Mouse (Mus musculus) v-Abl transformed pro-B cells (cell line): ENCODE measurements around the gene Kcnk5.

ENCODE experiments used
- in situ Hi-C, 2 experiments: fragments of 400-800 bp; cut with MboI; formaldehyde crosslinking; loops; one replicate each; pipeline ENCODE4 v1.15.1; 2025; ENCODE audit not compliant: unreplicated experiment in 2 of 2

Kcnk5 gene

DNA sequence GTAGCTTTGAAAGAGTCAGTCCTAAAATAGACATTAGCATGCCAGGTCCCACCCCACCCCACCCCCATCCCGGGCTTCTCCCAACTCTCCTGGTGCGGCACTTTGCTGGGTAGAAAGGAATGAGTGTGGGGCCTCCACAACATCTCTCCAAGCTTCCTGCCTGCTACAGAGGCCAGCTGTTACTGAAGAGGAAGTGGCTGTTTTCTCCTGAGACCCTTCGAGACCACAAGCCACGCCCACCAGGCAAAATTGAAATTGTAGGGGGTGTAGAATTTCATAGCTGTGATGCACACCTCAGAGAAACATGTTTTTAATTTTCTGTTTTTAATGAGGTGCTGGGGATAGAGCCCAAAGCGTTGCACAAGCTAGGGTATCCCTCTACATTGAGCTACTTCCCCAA, 60.7 kb downstream of the Kcnk5 start:
- in situ Hi-C loops: loop anchor here in 1 of 2 experiments (25.0 kb wide), 2 partner anchors 316 to 541 kb away; partner anchors contain the start of genes Myoz1, Sec24c and Synpo2l

DNA sequence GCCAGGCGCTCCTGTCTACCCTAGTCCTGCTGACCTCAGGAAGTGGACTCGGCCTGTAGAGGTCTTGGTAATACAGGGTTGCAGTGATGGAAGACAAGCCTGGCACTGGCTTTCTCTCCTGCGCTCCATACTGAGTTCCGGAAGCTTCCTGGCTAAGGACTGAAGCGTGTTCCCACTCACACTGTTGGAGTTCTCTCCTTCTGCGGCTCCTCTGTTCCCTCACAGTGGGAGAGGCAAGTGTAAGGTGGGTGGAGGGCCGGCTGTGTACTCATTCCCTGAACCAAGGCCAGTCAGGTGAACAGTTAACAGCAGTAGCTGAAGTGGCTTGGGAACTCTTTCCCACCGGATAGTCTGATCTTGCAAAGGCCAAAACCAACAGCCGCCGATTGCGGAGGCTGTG, 61.6 kb downstream of the Kcnk5 start:
- in situ Hi-C loops: loop anchor here in 1 of 2 experiments (25.0 kb wide), 2 partner anchors 317 to 542 kb away; partner anchors contain the start of genes Myoz1, Sec24c and Synpo2l

DNA sequence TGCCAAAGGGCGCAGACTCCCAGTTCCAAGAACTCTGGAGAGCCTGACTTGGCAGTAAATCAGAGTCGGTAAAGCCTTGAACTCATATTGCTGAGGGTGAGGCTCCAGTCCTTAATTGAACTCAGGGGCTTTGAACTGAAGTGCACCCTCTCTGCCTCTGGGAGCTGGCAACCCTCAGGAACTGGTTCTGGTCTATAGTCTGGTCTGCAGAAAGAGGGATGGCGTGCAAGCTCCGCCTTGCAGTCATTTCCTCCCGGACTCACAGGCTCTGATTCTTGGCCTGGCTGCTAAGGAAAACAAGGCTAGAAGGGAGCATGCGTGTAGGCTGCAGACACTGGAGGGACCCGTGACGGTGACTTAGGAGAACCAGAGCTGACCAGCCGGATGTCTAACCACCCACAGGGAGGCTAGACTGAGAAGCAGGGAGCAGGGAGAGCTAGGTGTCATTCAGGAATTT, 65.4 kb downstream of the Kcnk5 start:
- in situ Hi-C loops: loop anchor here in 1 of 2 experiments (25.0 kb wide), 2 partner anchors 321 to 546 kb away; partner anchors contain the start of genes Myoz1, Sec24c and Synpo2l

DNA sequence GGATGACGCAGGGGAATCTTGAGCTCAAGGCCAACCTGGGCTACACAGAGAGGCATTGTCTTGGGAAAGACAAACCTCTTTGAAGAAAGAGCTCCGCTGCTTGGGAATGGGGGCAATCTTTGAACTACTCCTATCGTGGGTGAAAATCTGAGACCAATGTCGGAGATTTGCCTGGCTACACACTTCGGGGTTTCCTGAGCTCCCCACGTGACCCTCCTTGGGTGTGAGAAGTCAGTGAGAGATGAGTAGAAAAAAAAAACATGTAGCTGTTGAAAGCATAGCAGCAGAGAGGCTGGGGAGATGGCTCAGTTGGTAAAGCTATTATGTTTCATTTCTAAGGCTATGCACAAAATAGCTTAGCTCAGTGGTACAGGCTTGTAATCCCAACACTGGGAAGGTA, 66.7 kb downstream of the Kcnk5 start:
- in situ Hi-C loops: loop anchor here in 1 of 2 experiments (5.0 to 25.0 kb wide), 3 partner anchors 147 to 547 kb away; partner anchors contain the start of genes Myoz1, Sec24c and Synpo2l

DNA sequence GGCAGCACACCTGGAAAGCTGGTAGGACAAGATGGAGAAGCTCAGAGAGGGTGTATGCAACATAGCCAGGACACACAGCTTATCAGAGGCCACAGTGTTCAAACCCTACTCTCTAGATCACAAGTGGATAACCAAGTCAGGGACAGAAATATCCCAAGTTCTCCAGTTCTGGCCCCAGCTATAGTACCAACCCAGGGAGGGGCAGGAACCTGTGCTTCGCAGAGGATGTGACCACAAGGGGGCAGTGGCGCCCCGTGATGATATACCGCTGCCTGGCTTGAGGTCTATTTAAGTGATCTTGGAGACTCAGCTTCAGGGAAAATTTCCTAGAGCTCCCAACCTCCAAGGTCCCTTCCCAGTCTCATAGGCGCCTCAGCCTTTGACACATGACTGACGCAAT, 67.6 kb downstream of the Kcnk5 start:
- in situ Hi-C loops: loop anchor here in 1 of 2 experiments (5.0 to 25.0 kb wide), 3 partner anchors 148 to 548 kb away; partner anchors contain the start of genes Myoz1, Sec24c and Synpo2l

DNA sequence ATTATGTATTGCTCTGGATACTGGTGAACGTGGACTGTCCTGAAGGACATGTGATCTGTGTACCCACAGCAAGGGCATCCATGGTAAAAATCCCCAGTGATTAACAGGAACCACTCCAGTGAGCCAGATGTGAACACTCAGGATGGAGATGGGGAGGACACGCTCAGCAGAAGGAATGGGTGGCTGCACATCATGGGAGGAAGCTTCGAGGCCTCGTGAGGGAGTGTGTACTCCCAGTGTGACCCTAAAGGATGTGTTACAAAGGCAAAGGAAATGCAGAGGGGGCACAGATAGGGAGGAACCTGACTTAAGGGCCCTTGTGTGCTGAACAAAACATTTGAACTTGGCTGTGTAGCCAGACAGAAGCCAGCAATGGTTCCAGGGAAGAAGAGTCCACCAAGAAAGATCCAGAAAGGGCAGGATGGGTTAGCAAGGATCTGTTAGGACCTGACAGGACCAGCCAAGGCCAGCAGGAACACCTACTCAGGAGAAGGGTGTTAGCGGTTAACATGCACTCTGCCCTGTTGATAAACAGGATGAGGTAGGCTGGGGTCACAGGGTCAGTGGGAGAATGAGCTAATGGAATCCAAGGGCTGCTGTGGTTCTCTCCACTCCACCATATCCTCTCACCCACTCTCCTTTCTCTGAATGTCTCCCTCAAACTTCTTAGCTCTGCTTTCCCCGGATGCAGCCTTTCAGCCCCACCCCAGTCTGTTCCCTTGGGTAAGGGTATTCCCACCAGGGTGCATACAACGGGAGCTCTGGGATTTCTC, 68.2 kb downstream of the Kcnk5 start:
- in situ Hi-C loops: loop anchor here in 1 of 2 experiments (5.0 to 25.0 kb wide), 3 partner anchors 149 to 549 kb away; partner anchors contain the start of genes Myoz1, Sec24c and Synpo2l

DNA sequence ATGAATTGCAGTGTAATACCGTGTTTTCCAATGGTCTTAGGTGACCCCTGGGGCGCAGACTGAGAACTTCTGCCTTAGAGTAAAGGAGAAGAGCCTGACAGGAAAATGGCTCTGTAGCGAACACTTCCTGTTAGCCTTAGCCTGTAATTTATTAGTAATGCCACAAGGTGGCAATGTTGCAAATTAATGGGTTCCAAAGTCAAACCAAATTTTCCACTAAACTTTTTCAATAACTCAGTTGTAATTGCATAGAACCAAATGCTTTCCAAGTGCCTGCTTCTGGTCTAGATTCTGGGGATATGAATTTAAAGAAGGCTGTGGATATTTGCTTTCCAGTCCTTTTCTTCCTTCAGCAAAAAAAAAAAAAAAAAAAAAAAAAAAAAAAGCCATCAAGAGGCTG, 69.4 kb downstream of the Kcnk5 start:
- in situ Hi-C loops: loop anchor here in 1 of 2 experiments (5.0 to 25.0 kb wide), 3 partner anchors 150 to 550 kb away; partner anchors contain the start of genes Myoz1, Sec24c and Synpo2l

DNA sequence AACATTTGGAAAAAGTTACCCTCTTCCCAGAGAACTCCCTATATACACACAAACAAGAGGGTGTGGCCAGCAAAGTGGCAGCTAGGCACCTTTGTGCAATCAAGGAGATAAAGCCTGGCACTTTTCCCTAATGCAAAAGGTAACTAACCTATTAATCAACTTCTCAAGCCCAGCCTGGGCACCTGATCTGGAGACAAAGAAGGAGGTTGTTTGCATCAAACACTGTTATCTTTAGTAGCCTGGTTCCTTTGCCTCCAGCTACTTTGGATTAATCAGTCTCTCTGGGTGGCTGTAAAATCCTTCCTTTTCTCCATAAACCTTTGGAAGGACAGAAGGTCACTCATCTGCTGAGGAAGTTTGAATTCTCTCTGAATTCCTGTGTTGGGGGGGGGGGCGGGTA, 70.7 kb downstream of the Kcnk5 start:
- in situ Hi-C loops: loop anchor here in 1 of 2 experiments (5.0 to 25.0 kb wide), 3 partner anchors 151 to 551 kb away; partner anchors contain the start of genes Myoz1, Sec24c and Synpo2l

DNA sequence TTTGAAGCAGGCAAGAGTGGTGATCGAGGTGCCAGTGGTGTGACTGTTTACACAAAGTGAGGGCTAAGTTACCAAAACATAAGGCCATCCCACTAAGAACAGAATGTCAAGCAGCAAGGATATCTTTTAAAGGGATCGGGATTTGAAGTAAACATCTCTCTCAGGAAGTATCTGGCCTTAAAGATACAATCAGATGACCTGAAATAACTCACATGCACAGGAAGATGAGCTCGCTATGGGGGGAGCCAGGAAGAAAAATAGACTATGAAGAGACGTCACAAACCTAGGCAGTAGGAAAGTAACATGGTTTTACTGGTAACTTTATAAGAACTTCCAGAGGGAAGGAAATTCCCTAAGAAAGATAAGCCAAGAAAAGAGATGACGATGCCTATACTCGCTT, 75.3 kb downstream of the Kcnk5 start:
- in situ Hi-C loops: loop anchor here (5.0 to 25.0 kb wide), 3 partner anchors 156 to 556 kb away; partner anchors contain the start of genes Myoz1 (in 1 of the 2), Sec24c (in 1 of the 2) and Synpo2l (in 1 of the 2)

DNA sequence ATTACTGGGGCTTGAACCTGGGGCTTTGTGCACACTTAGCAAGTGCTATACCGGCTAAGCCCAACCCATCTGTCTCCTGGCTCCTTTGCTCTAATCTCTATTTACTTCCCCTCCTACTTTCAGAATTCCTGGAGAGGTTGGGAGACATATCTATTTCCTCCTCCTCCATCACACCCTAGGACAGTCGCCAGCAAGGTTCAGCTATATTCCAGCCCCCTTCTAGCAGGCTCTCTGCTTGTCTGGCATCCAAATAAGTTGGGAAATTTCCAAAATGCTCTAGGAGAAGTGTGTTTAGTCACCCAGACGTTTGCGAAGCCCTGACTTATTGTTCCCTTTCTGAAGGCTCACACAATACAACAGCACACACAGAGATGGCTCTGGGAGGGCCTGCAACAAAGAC, 78.4 kb downstream of the Kcnk5 start:
- in situ Hi-C loops: loop anchor here in 1 of 2 experiments (25.0 kb wide), 2 partner anchors 334 to 559 kb away; partner anchors contain the start of genes Myoz1, Sec24c and Synpo2l

DNA sequence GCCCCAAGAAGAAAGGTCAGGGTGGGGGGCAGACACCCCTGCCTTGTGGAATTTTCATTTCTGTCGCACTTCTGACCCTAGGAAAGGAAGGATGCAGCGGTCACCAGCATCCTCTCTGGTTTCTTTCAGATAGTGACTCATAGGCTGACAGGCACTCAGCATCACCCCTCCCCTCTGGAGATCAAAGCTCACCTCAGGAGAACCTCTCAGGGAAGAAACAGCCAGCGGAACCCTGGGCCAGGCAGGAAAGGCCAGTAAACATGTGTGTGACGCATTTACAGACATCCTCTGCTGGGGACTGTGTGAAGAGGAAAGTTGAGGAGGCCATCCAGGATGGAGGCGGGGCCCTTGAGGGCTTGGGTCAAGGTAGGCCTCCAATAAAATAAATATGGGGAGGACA, 83.5 kb downstream of the Kcnk5 start:
- in situ Hi-C loops: loop anchor here (25.0 kb wide), 3 partner anchors 564 to 1764 kb away; partner anchors contain the start of genes Myoz1 (in 1 of the 2), Sec24c (in 1 of the 2) and Synpo2l (in 1 of the 2)

DNA sequence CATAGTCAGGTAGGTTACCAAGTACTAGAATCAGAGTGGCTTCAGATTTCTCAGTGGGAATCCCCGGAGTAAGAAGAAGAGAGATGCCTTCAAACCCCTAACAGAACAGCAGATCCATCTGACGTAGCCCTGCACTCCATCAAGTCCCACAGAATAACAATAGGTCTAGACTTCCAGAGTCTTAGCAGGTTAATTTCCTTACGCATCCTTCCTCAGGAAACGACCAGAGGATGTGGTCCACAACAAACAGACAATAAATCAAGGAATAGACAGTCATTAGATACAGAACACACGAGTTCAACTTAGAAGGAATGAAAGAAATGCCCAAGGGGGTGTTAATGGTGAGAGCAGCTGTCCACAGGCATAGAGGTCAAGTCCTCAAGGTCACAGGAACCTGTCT, 86.7 kb downstream of the Kcnk5 start:
- in situ Hi-C loops: loop anchor here (25.0 kb wide), 3 partner anchors 567 to 1767 kb away; partner anchors contain the start of genes Myoz1 (in 1 of the 2), Sec24c (in 1 of the 2) and Synpo2l (in 1 of the 2)

DNA sequence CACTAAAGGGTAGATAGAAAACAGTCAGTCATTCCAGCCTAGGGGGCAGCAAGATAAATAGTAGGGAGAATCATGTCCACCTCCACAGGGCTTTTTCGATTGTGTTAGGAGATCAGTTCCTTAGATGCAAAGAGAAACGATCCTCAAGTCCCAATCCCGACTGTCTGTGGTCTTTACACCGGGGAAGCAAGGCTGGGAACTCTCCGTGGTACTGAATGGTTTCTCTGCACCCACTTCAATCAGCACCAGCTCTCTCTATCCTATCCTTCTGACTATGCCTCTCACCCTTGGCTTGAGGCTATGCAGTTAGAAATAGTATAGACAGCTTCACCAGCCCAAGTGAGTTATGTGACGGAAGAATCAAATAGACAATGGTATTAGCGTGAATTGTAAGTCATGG, 88.1 kb downstream of the Kcnk5 start:
- in situ Hi-C loops: loop anchor here (25.0 kb wide), 3 partner anchors 569 to 1769 kb away; partner anchors contain the start of genes Myoz1 (in 1 of the 2), Sec24c (in 1 of the 2) and Synpo2l (in 1 of the 2)
